Mouse (Mus musculus) heart, embryonic 14.5 days (tissue): Measurements from ENCODE around the gene Mpzl2. TPM values are rescaled to one million over a fixed set of nuclear protein-coding genes. Genes with fewer than 3 reads are reported as not detected.
A peak's percentile ranks its signal among the peaks of the same experiment; 100 is the strongest.

Experiments
- ATAC-seq: fragments of 200-750 bp; cut with Nextera tagmentation; 2 replicates; pipeline ENCODE4 v1.8.0; 2017; ENCODE audit warnings: low read depth, moderate TSS enrichment; ENCODE audit not compliant: insufficient number of reproducible peaks, insufficient read depth, low FRiP score
- H3K27ac ChIP-seq, 2 experiments: fragments of 200-500 bp in 1 of 2; fragments of 300-500 bp in 1 of 2; sonication (generic) in 1 of 2; replicated peaks in 1 of 2; 2 replicates each; pipeline ENCODE4 v1.5.1; 2012 to 2014; ENCODE audit warnings: low read depth in 2 of 2, low read length in 2 of 2, control low read depth in 1 of 2, mild to moderate bottlenecking in 1 of 2, mixed read lengths in 1 of 2; ENCODE audit not compliant: control insufficient read depth in 1 of 2, insufficient read depth in 1 of 2
- H3K27me3 ChIP-seq: fragments of 300-500 bp; sonication (generic); 2 replicates; pipeline ENCODE4 v1.6.1; 2014; ENCODE audit warnings: mild to moderate bottlenecking, low read length, control low read depth; ENCODE audit not compliant: control insufficient read depth, insufficient read depth
- H3K36me3 ChIP-seq: fragments of 300-500 bp; sonication (generic); 2 replicates; pipeline ENCODE4 v1.6.1; 2014; ENCODE audit warnings: mild to moderate bottlenecking, control low read depth, low read length, mixed read lengths; ENCODE audit not compliant: control insufficient read depth, insufficient read depth
- H3K4me1 ChIP-seq, 2 experiments: fragments of 200-500 bp in 1 of 2; fragments of 300-500 bp in 1 of 2; sonication (generic) in 1 of 2; 2 replicates each; pipeline ENCODE4 v1.6.1; 2012 to 2014; ENCODE audit warnings: low read length in 2 of 2, control low read depth in 1 of 2, mixed read lengths in 1 of 2; ENCODE audit not compliant: control insufficient read depth in 2 of 2, insufficient read depth in 2 of 2
- H3K4me2 ChIP-seq: fragments of 300-500 bp; sonication (generic); 2 replicates; pipeline ENCODE4 v1.6.1; 2014; ENCODE audit warnings: mild to moderate bottlenecking, low read length
- H3K4me3 ChIP-seq, 2 experiments: fragments of 200-500 bp in 1 of 2; fragments of 300-500 bp in 1 of 2; sonication (generic) in 1 of 2; 2 replicates each; pipeline ENCODE4 v1.5.1; 2012 to 2014; ENCODE audit warnings: low read length in 2 of 2, mild to moderate bottlenecking in 2 of 2, control low read depth in 1 of 2, low read depth in 1 of 2, moderate library complexity in 1 of 2; ENCODE audit not compliant: control insufficient read depth in 1 of 2, insufficient read depth in 1 of 2
- H3K9ac ChIP-seq: fragments of 300-500 bp; sonication (generic); 2 replicates; pipeline ENCODE4 v1.6.1; 2014; ENCODE audit warnings: mild to moderate bottlenecking, low read length
- H3K9me3 ChIP-seq: fragments of 300-500 bp; sonication (generic); 2 replicates; pipeline ENCODE4 v1.6.1; 2016; ENCODE audit warnings: low read length, control low read depth; ENCODE audit not compliant: control insufficient read depth
- WGBS: fragments of 180-500 bp; shearing (Covaris S2); extraction: QIAGEN DNeasy Blood & Tissue Kit; methylation state at CpG from one replicate; pipeline ENCODE4 v1.1.7; 2014; 5-methylcytosine and 5-hydroxymethylcytosine counted together
- polyA plus RNA-seq: library from polyadenylated mRNA; unstranded; fragments of >200 nt; fragmentation: Nextera tagmentation; extraction: Ambion mirVana; gene quantifications from 2 replicates; pipeline ENCODE4 v1.2.1, GENCODE M21; 2014

The Mpzl2 gene
- polyA plus RNA-seq, 1 experiment from 2014 or later = 1.1 TPM

GRCm38 (mm10) chr9:45046973-45047372 lies 7.4 kb downstream of the Mpzl2 start:
- ATAC-seq = no peak
- H3K27me3 ChIP-seq = peaks cover 38% of the 10 kb centered on the region
- 84% methylated on average over 16 of the region's 16 CpGs for WGBS

DNA sequence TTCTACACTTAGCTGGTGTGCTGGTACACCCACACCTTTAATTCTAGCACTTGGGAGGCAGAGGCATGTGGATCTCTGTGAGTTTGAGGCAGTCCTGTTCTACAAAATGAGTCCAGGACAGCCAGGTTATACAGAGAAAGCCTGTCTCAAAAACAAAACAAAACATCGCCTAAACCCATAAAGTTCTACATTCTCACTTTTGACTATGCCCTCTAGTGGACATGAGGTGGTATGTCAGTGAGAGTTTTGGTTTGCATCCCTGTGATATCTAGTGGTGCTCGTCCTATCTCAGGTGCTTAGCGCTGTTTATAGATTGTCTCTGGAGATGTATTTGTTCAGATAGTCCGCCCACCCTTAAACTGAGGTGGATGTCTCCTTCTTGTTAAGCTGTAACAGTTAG lies 8.9 kb downstream of the Mpzl2 start:
- Histone ChIP-seq H3K9ac (no peak overlapping the region), H3K27me3 (peaks cover 24% of the 10 kb centered on the region), H3K9me3 (no peaks in the 10 kb centered on the region), H3K36me3 (no peaks in the 10 kb centered on the region), H3K27ac (no peak overlapping the region), H3K4me3 (no peak overlapping the region), H3K4me1 (no peaks in the 10 kb centered on the region), H3K4me2 (no peak overlapping the region)
- ATAC-seq = no peak
- WGBS = 22% methylated on average over 4 of the region's 4 CpGs

More at GRCm38 (mm10) chr9:45046973-45047372, 7.4 kb downstream of the Mpzl2 start:
- no peaks in the 10 kb centered on the region for H3K9me3 ChIP-seq
- H3K4me1 ChIP-seq = peaks cover 5 to 8% of the 10 kb centered on the region in 2 experiments
- H3K9ac ChIP-seq = no peak overlapping the region
- H3K36me3 ChIP-seq = no peaks in the 10 kb centered on the region
- no peak overlapping the region for H3K4me3 ChIP-seq
- H3K4me2 ChIP-seq = no peak overlapping the region
- no peak overlapping the region for H3K27ac ChIP-seq

DNA sequence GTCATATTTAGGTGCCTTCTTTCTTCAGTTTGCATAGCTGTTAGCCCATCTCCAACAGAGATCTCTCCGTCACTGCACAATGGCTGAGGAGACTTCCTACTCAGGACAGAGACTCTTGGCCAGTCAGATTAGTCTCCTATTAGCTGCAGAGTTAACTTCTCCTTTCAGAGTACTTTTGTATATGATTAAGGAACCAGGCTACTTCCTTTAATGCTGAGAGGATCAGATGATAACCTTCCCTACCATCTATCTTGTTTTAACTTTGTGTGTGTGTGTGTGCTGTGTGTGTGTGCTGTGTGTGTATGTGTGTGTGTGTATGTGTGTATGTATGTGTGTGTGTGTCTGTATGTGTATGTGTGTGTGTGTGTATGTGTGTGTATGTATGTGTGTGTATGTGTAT lies 10.1 kb downstream of the Mpzl2 start:
- Histone ChIP-seq H3K27ac (no peak overlapping the region), H3K27me3 (peaks cover 22% of the 10 kb centered on the region), H3K4me2 (no peak overlapping the region), H3K9me3 (no peaks in the 10 kb centered on the region), H3K36me3 (no peaks in the 10 kb centered on the region), H3K4me1 (no peaks in the 10 kb centered on the region), H3K9ac (no peak overlapping the region), H3K4me3 (no peak overlapping the region)
- ATAC-seq = no peak
- 66% methylated on average over 1 of the region's 1 CpGs for WGBS

GRCm38 (mm10) chr9:45050301-45050700 lies 10.7 kb downstream of the Mpzl2 start:
- H3K27ac ChIP-seq = no peak overlapping the region
- no peak for ATAC-seq
- H3K27me3 ChIP-seq = peaks cover 17% of the 10 kb centered on the region
- 86% methylated on average over 2 of the region's 2 CpGs for WGBS
- no peak overlapping the region for H3K4me3 ChIP-seq
- H3K36me3 ChIP-seq = no peaks in the 10 kb centered on the region
- no peak overlapping the region for H3K4me2 ChIP-seq
- H3K9ac ChIP-seq = no peak overlapping the region
- H3K9me3 ChIP-seq = no peaks in the 10 kb centered on the region
- no peaks in the 10 kb centered on the region; a peak in 1 of 4 replicates for H3K4me1 ChIP-seq

DNA sequence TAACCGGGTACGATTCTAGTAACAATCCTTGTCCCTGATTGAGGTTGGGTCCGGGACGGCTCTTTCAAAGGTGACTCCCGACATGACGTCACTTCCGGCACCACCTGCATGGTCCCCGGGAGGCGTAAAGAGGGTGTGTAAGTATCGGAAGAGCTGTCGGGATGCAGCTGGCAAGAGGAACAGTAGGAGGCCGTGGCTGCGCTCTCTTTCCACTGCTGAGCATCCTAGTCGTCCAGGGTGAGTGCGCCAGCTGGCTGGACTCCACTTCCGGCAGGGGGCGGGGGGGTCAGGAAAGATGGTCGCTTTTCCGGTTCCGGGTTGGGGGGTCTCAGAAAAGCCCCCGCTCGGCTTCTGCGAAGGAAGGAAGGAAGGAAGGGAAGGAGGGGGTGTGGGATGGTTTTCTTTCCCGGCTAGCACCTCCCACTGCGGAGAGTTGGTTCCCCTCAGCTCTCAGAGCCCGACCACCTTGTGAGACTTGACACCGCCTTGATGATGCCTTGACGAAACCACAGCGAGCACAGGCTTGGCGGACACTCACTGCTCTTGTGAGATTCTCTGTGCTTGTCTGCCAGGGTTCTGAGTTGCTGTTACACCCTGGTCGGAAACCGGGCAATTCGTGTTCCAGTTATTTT lies 15.6 kb downstream of the Mpzl2 start, which contains the start of gene Mpzl3:
Mpzl3 (plus strand) TSS at position 105 of the 632 bp plus-strand sequence.
- under 1% methylated on average over 33 of the region's 33 CpGs for WGBS
- Histone ChIP-seq H3K4me2 (peak within 1 kb of the TSS; percentile 65), H3K27me3 (peaks cover 34% of the 10 kb centered on the region), H3K27ac (peak within 1 kb of the TSS; percentile 61 to 94), H3K9ac (peak within 1 kb of the TSS; percentile 31; the same call in 1 of the 2 replicates), H3K4me3 (peak within 1 kb of the TSS; percentile 51 to 90), H3K36me3 (no peaks in the 10 kb centered on the region), H3K9me3 (no peaks in the 10 kb centered on the region), H3K4me1 (no peaks in the 10 kb centered on the region; a peak in 1 of 4 replicates)
- peak; percentile 59 for ATAC-seq

DNA sequence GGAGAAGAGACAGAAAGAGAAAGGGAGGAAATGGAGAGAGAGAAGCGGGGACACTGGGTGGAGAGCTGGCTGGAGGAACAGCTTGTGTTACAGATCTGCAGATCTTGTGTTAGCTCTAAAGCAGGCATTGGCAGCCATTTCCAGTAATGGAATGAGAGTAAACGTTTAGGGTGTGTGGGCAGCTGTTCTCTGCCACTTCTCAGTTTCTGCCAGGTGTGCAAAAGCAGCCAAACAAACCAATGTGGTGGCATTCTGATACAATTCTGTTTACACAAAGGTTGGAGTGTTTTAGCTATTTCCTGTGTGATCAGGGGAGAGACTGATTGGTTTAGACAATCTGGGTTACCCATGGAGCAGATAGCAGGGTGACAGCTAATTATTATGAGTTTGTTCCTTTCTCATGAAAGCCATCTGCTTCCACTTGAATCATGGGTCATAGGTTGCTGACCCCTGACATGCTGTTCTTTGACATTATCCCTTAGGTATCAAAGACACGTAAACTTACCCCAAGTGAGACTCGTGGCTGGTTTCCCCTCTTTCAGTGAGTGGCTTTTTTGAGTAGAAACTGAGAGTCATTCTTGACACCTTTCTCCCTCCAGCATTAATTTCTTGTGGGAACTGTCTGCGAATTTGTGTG lies 18.8 kb downstream of the Mpzl2 start:
- Histone ChIP-seq H3K27me3 (peaks cover 42% of the 10 kb centered on the region), H3K9me3 (no peaks in the 10 kb centered on the region), H3K4me1 (no peaks in the 10 kb centered on the region; a peak in 1 of 4 replicates), H3K36me3 (no peaks in the 10 kb centered on the region), H3K9ac (no peak overlapping the region), H3K4me3 (no peak overlapping the region), H3K27ac (no peak overlapping the region), H3K4me2 (no peak overlapping the region)
- 53% methylated on average over 5 of the region's 5 CpGs for WGBS
- no peak for ATAC-seq

DNA sequence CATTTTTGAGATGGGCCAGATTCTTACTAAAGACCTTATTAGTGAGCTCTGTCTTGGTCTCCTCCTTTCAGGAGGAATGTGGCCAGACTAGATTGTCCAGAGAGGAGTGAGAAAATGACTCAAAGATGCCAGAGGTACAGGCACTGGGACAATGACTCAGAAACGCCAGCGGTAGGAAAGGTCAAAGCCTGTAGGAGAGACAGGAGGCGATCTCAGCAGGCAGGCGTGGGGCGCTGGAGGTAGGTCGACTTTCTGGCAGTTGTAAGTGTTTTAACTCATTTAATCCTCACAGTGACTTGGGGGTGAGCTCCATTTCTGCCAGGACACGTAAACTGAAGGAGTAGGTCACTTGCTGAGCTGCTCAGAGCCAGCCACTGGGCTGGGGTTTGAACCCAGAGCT lies 20.6 kb downstream of the Mpzl2 start:
- 36% methylated on average over 7 of the region's 7 CpGs for WGBS
- Histone ChIP-seq H3K27me3 (peaks cover 31% of the 10 kb centered on the region), H3K4me1 (no peaks in the 10 kb centered on the region; a peak in 1 of 4 replicates), H3K9me3 (no peaks in the 10 kb centered on the region), H3K4me3 (no peak overlapping the region), H3K27ac (no peak overlapping the region), H3K9ac (no peak overlapping the region), H3K4me2 (no peak overlapping the region), H3K36me3 (no peaks in the 10 kb centered on the region)
- no peak for ATAC-seq
